Comparison of ENCODE assay signal across 18 mouse cellular contexts in genomic region chr17:90196772-90197171, GRCm38 (mm10).
DNase-seq lines count a peak whose midpoint lies in the region; ATAC-seq and TF ChIP-seq lines count a peak whose summit lies in the region.
"Had no signal": no experiment of that assay in that cellular context is flagged by ENCODE, and none has a peak within 500 bp of the region (broad histone marks: within the 10 kb centered on the region; RNA-seq: fewer than 3 reads in every experiment).

No protein-coding gene starts in this region.

- no peaks in the 10 kb centered on the region for H3K36me3 ChIP-seq in hindbrain, embryonic 10.5 days
- H3K36me3 ChIP-seq in hindbrain, embryonic 12.5 days: no peaks in the 10 kb centered on the region
- no peaks in the 10 kb centered on the region for H3K36me3 ChIP-seq in hindbrain, embryonic 15.5 days
- no peaks in the 10 kb centered on the region for H3K36me3 ChIP-seq in lung, postnatal 0 days (ENCODE audit: insufficient read depth, low read length)
- H3K36me3 ChIP-seq: embryonic facial prominence, embryonic 15.5 days; G1E; limb, embryonic 12.5 days; liver, embryonic 15.5 days had no signal

- no peak for TF ChIP-seq EP300 in lung, postnatal 0 days (IDR thresholded peaks at IDR 0.05)

- no peak overlapping the region for H3K4me3 ChIP-seq in hindbrain, embryonic 10.5 days
- H3K4me3 ChIP-seq in hindbrain, embryonic 12.5 days: no peak overlapping the region
- H3K4me3 ChIP-seq in hindbrain, embryonic 15.5 days: no peak overlapping the region
- H3K4me3 ChIP-seq in lung, postnatal 0 days (ENCODE audit: low read depth, low read length): no peak overlapping the region
- H3K4me3 ChIP-seq: embryonic facial prominence, embryonic 15.5 days; limb, embryonic 12.5 days; liver, embryonic 15.5 days had no signal

- no peak overlapping the region for H3K4me2 ChIP-seq in hindbrain, embryonic 12.5 days (replicated peaks)
- no peak overlapping the region for H3K4me2 ChIP-seq in hindbrain, embryonic 15.5 days
- H3K4me2 ChIP-seq in lung, postnatal 0 days (replicated peaks; ENCODE audit: low read depth, low read length): no peak overlapping the region
- H3K4me2 ChIP-seq: embryonic facial prominence, embryonic 15.5 days; limb, embryonic 12.5 days; liver, embryonic 15.5 days had no signal

- no peak for DNase-seq in cerebellum, adult 11-12 months
- DNase-seq in hindbrain, embryonic 10.5 days (ENCODE audit: low spot score): peak; percentile 4
- peak; percentile 17 for DNase-seq in retina, postnatal 1 day
- DNase-seq in lung, postnatal 0 days (ENCODE audit: low spot score): no peak
- no peak for DNase-seq in lung, postnatal 25 days (ENCODE audit: low spot score)
- DNase-seq: kidney, adult 18-20 months; kidney, postnatal 14 days; lung, postnatal 10 days; right cerebral cortex, postnatal 14 days had no signal

- peak; percentile 72; the same call in 1 of the 2 replicates for ATAC-seq in cerebellum, adult (ENCODE audit: insufficient number of reproducible peaks, low FRiP score, low TSS enrichment)
- ATAC-seq in hindbrain, embryonic 12.5 days (ENCODE audit: low FRiP score): no peak
- 0 out of 2 replicates have a peak, but pooled peaks have one; percentile 38 for ATAC-seq in hindbrain, embryonic 15.5 days (ENCODE audit: low FRiP score, low read depth)
- ATAC-seq in lung, postnatal 0 days: no peak
- ATAC-seq: CD4-positive, CD25-positive, alpha-beta regulatory T cell, adult 4 months; forebrain, embryonic 14.5 days had no signal

- H3K27ac ChIP-seq in hindbrain, embryonic 10.5 days: no peak overlapping the region
- no peak overlapping the region for H3K27ac ChIP-seq in hindbrain, embryonic 12.5 days
- H3K27ac ChIP-seq in hindbrain, embryonic 15.5 days (replicated peaks): no peak overlapping the region
- H3K27ac ChIP-seq in lung, postnatal 0 days (ENCODE audit: low read length): no peak overlapping the region
- H3K27ac ChIP-seq: embryonic facial prominence, embryonic 15.5 days; limb, embryonic 12.5 days; liver, embryonic 15.5 days had no signal

- 16% methylated on average over 1 of the region's 1 CpGs for WGBS in hindbrain, embryonic 10.5 days
- 9% methylated on average over 1 of the region's 1 CpGs for WGBS in hindbrain, embryonic 12.5 days
- 0% methylated on average over 1 of the region's 1 CpGs for WGBS in hindbrain, embryonic 15.5 days
- 25% methylated on average over 1 of the region's 1 CpGs for WGBS in lung, postnatal 0 days

- H3K9ac ChIP-seq in hindbrain, embryonic 12.5 days: no peak overlapping the region
- no peak overlapping the region for H3K9ac ChIP-seq in hindbrain, embryonic 15.5 days
- no peak overlapping the region for H3K9ac ChIP-seq in lung, postnatal 0 days (replicated peaks; ENCODE audit: low read depth)
- H3K9ac ChIP-seq: embryonic facial prominence, embryonic 15.5 days; limb, embryonic 12.5 days; liver, embryonic 15.5 days had no signal

- H3K4me1 ChIP-seq in hindbrain, embryonic 10.5 days (replicated peaks): 0 out of 2 replicates have a peak, but pooled peaks cover 2% of the 10 kb centered on the region
- H3K4me1 ChIP-seq in hindbrain, embryonic 12.5 days: peaks cover 3% of the 10 kb centered on the region; the same call in 1 of the 2 replicates
- peaks cover 3% of the 10 kb centered on the region for H3K4me1 ChIP-seq in hindbrain, embryonic 15.5 days (replicated peaks)
- H3K4me1 ChIP-seq in lung, postnatal 0 days (ENCODE audit: insufficient read depth, low read depth, low read length): no peaks in the 10 kb centered on the region
- H3K4me1 ChIP-seq: embryonic facial prominence, embryonic 15.5 days; limb, embryonic 12.5 days; liver, embryonic 15.5 days had no signal

- H3K9me3 ChIP-seq in hindbrain, embryonic 10.5 days: no peaks in the 10 kb centered on the region
- no peaks in the 10 kb centered on the region for H3K9me3 ChIP-seq in hindbrain, embryonic 12.5 days (replicated peaks)
- no peaks in the 10 kb centered on the region for H3K9me3 ChIP-seq in hindbrain, embryonic 15.5 days
- no peaks in the 10 kb centered on the region for H3K9me3 ChIP-seq in lung, postnatal 0 days (ENCODE audit: low read length)
- H3K9me3 ChIP-seq: embryonic facial prominence, embryonic 15.5 days; G1E; limb, embryonic 12.5 days; liver, embryonic 15.5 days had no signal

- TF ChIP-seq CTCF in lung, postnatal 0 days (IDR thresholded peaks at IDR 0.05): no peak

- no peaks in the 10 kb centered on the region for H3K27me3 ChIP-seq in hindbrain, embryonic 10.5 days (ENCODE audit: insufficient read depth, poor library complexity, severe bottlenecking)
- H3K27me3 ChIP-seq in hindbrain, embryonic 12.5 days: no peaks in the 10 kb centered on the region
- H3K27me3 ChIP-seq in hindbrain, embryonic 15.5 days: no peaks in the 10 kb centered on the region
- no peaks in the 10 kb centered on the region for H3K27me3 ChIP-seq in lung, postnatal 0 days (replicated peaks; ENCODE audit: insufficient read depth, low read length)
- H3K27me3 ChIP-seq: embryonic facial prominence, embryonic 15.5 days; limb, embryonic 12.5 days; liver, embryonic 15.5 days had no signal

Comparison
In these comparisons a context has a peak if more than half of its experiments do, and no peak if none do; other contexts are left out.
1. ATAC-seq: peak in cerebellum, adult (single experiment) and hindbrain, embryonic 15.5 days (single experiment); none in hindbrain, embryonic 12.5 days (single experiment) and lung, postnatal 0 days (single experiment).
2. DNase-seq: peak in hindbrain, embryonic 10.5 days (single experiment) and retina, postnatal 1 day (single experiment); none in cerebellum, adult 11-12 months (single experiment), lung, postnatal 0 days (single experiment) and lung, postnatal 25 days (single experiment).